Mouse (Mus musculus): Measurements from ENCODE around the gene Tcp10a.
"Not testable (repeated sequence)": the region's sequence is repeated elsewhere in the genome, so short reads cannot be mapped to it uniquely, and the experiment has no call there.

The Tcp10a gene

DNA sequence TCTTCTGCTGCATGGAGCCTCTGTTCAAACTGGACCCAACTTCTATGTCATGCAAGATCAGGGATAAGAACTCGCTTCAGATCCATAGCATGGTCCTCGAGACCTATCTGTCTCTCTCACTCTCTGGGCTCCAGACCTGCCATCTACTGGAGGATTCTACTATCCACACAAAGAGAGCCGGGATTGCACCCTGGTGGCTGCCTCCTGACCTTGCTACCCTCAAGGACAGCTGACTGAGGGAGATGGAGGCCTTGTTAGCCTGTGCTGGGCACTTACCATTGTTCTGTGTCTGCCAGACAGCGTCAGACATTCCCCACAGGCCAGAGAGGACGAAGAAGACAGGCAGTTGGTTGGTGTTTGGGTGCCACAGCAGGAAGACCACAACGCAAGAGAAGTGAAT lies 45.0 kb downstream of the Tcp10a start:
- in situ Hi-C loops (cut with MboI, MseI): not testable (repeated sequence)

GRCm38 (mm10) chr17:7371879-7372278 lies 47.4 kb downstream of the Tcp10a start, which contains the start of gene Gm49630:
Gene Gm49630, minus strand, starts transcription at chr17:7371979.
- in situ Hi-C loops (cut with MboI, MseI): not testable (repeated sequence)

DNA sequence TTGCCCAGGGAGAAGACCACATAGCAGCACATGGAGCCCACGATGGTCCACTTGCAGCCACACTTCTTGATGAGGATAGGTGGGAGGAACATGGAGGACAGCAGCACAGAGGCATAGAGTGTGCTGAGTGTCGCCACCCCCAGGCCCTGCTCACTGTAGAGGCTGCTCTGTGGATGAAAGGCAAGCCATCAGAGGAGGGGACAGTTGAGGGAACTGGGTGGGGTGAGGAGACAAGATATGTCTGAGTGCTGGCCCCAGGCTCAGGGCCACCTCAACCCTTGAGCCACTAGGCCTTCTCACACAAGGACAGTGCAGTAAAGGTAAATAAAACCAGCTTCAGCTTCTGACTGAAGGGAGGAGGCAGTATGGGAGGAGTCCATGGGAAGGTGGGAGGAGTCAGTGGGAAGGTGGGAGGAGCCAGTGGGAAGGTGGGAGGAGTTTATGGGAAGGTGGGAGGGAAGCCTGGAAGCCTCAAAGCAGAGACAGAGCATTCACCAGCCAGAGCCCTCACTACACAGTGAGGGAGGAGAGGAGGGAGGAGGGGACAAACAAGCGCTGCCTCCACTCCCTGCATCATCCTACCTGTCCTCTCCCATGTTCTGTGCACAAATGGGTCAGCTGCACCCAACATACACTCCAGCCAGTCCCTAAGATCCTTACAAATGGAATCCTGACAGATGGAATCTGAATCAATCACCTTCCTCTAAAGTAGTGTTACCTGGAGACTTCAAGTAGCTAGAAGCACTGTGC lies 52.7 kb downstream of the Tcp10a start:
- in situ Hi-C loops (cut with MboI, MseI): not testable (repeated sequence)

- in situ Hi-C loops (cut with MboI, MseI): not testable (repeated sequence)
Measured at GRCm38 (mm10) chr17:7377907-7378306, 53.5 kb downstream of the Tcp10a start.

GRCm38 (mm10) chr17:7382711-7383110 lies 58.3 kb downstream of the Tcp10a start:
- in situ Hi-C loops (cut with MboI, MseI): not testable (repeated sequence)

DNA sequence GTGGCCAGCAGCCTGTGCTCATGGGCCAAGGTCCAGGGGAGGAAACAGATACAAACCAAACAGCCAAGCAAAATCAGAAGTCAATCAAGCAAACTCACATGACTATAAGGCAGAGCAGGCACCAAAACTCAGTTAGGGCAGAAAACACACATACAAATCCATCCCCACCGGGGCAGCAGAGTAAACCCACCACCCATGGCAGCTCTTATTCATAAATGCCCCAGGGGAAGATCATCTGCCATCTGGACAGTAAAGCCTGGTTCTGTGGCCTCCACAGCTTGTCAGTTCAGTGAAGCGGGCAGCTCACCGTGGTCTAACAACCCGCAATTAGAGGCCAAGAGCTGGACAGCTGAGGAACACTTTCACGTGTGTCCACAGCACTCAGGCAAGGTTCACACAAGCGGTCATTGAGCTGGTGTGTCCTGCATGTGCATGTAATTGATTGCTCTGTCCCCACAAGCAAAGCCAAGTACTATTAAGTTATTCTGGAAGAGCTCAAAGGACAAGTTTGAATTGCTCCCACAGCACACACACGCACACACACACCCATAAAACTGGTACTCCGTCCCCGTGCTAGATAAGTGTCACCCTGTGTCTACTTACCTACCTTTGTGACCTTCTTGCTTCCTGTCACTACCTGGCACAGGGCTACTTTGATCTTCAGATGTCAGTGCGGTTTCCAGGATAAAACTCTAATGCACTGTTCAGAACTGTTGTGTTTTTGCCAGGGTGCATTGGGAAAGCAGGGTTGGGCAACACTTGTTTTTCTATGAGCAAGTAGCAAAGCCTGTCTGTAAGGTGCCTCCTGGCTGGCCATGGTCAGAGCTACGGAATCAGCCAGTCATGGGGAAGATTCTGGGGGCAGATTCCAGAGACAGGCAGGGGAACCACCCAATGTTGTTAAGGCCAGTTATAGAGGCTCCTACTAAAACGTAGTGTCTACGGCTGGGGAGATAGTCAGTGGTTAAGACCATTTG lies 59.0 kb downstream of the Tcp10a start:
- in situ Hi-C loops (cut with MboI, MseI): not testable (repeated sequence)

DNA sequence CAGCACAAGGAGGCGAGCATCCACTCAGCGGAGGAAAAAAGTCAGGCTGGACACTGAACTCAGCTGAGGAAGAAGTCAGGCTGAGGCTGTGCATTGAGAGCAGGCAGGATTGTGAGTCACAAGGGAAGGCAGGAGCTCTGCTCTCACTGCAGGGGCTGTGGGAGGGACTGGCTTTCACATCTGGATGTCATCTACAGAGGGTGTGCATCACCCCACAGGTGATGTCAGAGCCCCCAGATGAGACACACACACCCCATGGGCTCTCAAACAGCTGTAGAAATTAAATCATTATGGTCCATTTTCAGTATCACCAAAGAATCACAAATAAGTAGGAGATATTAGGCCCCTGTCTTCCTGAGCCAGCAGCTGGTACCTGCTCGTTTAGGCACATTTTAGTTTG lies 60.9 kb downstream of the Tcp10a start, which contains the start of gene Unc93a2:
Gene Unc93a2, minus strand, starts transcription at position 101 of the 400 bp plus-strand sequence.
- in situ Hi-C loops (cut with MboI, MseI): not testable (repeated sequence)

GRCm38 (mm10) chr17:7386016-7386415 lies 61.6 kb downstream of the Tcp10a start:
- in situ Hi-C loops (cut with MboI, MseI): not testable (repeated sequence)

GRCm38 (mm10) chr17:7388341-7388957 lies 64.0 kb downstream of the Tcp10a start:
- in situ Hi-C loops (cut with MboI, MseI): not testable (repeated sequence)

- in situ Hi-C loops (cut with MboI, MseI): not testable (repeated sequence)
Measured at GRCm38 (mm10) chr17:7388958-7389356, 64.5 kb downstream of the Tcp10a start.

DNA sequence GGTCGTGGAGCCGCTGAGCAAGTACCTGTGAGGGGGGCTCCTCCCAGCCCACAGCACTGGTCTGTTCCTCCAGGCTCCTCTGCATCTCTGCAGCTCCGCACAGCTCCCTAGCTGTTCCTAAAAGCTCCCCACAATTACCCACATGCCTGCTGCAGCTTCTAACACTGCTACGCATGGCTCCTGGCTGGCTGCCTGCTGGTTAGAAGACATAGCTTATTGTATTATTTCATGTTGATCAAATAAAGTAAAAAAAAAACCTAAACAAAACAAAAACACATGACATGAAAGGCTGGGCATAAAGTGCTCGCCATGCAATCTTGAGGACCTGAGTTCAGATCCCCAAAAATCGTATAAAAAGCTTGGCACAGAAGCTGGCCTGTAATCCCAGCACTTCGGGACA lies 65.5 kb downstream of the Tcp10a start:
- in situ Hi-C loops (cut with MboI, MseI): not testable (repeated sequence)

DNA sequence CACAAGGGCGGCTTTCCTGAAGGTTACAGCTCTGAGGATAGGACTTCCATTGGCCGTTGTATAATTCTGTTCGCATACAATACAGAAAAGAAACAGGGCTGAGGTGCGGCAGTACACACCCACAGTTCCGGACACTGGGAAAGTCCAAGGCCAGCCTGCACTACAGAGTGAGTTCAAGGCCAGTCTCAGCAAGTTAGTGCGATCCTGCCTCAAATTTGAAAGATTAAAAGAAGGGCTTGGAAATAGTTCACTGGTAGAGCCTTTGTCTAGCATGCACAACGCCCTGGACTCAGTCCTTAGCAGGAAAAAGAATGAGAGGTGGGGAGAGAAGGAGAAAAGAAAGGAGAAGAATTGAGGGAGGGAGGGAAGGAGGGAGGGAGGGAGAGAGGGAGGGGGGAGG lies 70.7 kb downstream of the Tcp10a start:
- in situ Hi-C loops (cut with MboI, MseI): not testable (repeated sequence)
